11 mouse cellular contexts compared by ENCODE assay signal in genomic region chr10:17549711-17550637, GRCm38 (mm10).
DNase-seq lines count a peak whose midpoint lies in the region; ATAC-seq and TF ChIP-seq lines count a peak whose summit lies in the region.
"Had no signal": no experiment of that assay in that cellular context is flagged by ENCODE, and none has a peak within 500 bp of the region (broad histone marks: within the 10 kb centered on the region; RNA-seq: fewer than 3 reads in every experiment).

No protein-coding gene starts in this region.

- H3K4me3 ChIP-seq in liver, embryonic 11.5 days (ENCODE audit: low read depth, low read length), result no peak overlapping the region
- H3K4me3 ChIP-seq in liver, postnatal 0 days (ENCODE audit: low read depth, low read length), result no peak overlapping the region
- peak overlapping the region in 1 of 2 experiments; percentile 11; a peak in 2 of 4 replicates for H3K4me3 ChIP-seq in MEL (ENCODE audit: control insufficient read depth in 1 of 2, insufficient read depth in 1 of 2, low read depth in 2 of 2, low read length in 2 of 2)
- H3K4me3 ChIP-seq: limb, embryonic 15.5 days had no signal

- H3K36me3 ChIP-seq in liver, embryonic 11.5 days (ENCODE audit: control insufficient read depth, insufficient read depth, low read length), result no peaks in the 10 kb centered on the region
- no peaks in the 10 kb centered on the region for H3K36me3 ChIP-seq in liver, postnatal 0 days (replicated peaks; ENCODE audit: insufficient read depth, low read length)
- peaks cover 0 to 34% of the 10 kb centered on the region in 2 experiments; a peak in 2 of 4 replicates for H3K36me3 ChIP-seq in MEL (ENCODE audit: control insufficient read depth in 1 of 2, insufficient read depth in 2 of 2, low read length in 2 of 2)
- H3K36me3 ChIP-seq: limb, embryonic 15.5 days had no signal

- H3K27me3 ChIP-seq in liver, embryonic 11.5 days (replicated peaks; ENCODE audit: control insufficient read depth, insufficient read depth, low read length), result no peaks in the 10 kb centered on the region
- no peaks in the 10 kb centered on the region for H3K27me3 ChIP-seq in liver, postnatal 0 days (ENCODE audit: insufficient read depth, low read length)
- H3K27me3 ChIP-seq in MEL (ENCODE audit: control insufficient read depth in 1 of 2, insufficient read depth in 2 of 2, low read length in 2 of 2), result no peaks in the 10 kb centered on the region
- H3K27me3 ChIP-seq: limb, embryonic 15.5 days had no signal

- H3K79me2 ChIP-seq in MEL (ENCODE audit: control insufficient read depth, insufficient read depth, low read length, poor library complexity), result no peaks in the 10 kb centered on the region

- no peak for TF ChIP-seq EP300 in liver, postnatal 0 days (IDR thresholded peaks at IDR 0.05; ENCODE audit: low read depth)
- peak; percentile 75 to 87 for TF ChIP-seq EP300 in MEL (IDR thresholded peaks at IDR 0.05; ENCODE audit: low read depth in 1 of 2, low read length in 2 of 2)

- H3K27ac ChIP-seq in liver, embryonic 11.5 days (ENCODE audit: low read depth, low read length), result no peak overlapping the region
- H3K27ac ChIP-seq in liver, postnatal 0 days (ENCODE audit: low read depth), result no peak overlapping the region
- peak overlapping the region; percentile 71 for H3K27ac ChIP-seq in MEL (ENCODE audit: control insufficient read depth, low read depth, low read length)
- H3K27ac ChIP-seq: limb, embryonic 15.5 days; macrophage had no signal

- no peak for TF ChIP-seq CTCF in liver, postnatal 0 days (IDR thresholded peaks at IDR 0.05; ENCODE audit: low read depth)
- TF ChIP-seq CTCF in MEL (IDR thresholded peaks at IDR 0.05 in 2 of 3, conservative IDR thresholded peaks at IDR 0.05 in 1 of 3; ENCODE audit: control insufficient read depth in 1 of 3, insufficient read depth in 1 of 3, low read depth in 2 of 3, low read length in 3 of 3, poor library complexity in 1 of 3, severe bottlenecking in 1 of 3), result no peak

- peaks cover 3% of the 10 kb centered on the region; the same call in 1 of the 2 replicates for H3K4me1 ChIP-seq in liver, embryonic 11.5 days (replicated peaks; ENCODE audit: control insufficient read depth, insufficient read depth, low read length)
- H3K4me1 ChIP-seq in liver, postnatal 0 days (ENCODE audit: insufficient read depth), result no peaks in the 10 kb centered on the region
- peaks cover 13 to 21% of the 10 kb centered on the region in 2 experiments for H3K4me1 ChIP-seq in MEL (ENCODE audit: control insufficient read depth in 1 of 2, insufficient read depth in 2 of 2, low read length in 2 of 2)
- H3K4me1 ChIP-seq: limb, embryonic 15.5 days had no signal

- no peak for TF ChIP-seq RAD21 in MEL (IDR thresholded peaks at IDR 0.05; ENCODE audit: low read depth, low read length)

- ATAC-seq in liver, embryonic 11.5 days (replicated peaks; ENCODE audit: low FRiP score), result peak; percentile 86
- ATAC-seq in liver, postnatal 0 days, result no peak
- ATAC-seq in inflammation-experienced regulatory T-cells, adult 6 months, result peak; percentile 47
- peak; percentile 29 for ATAC-seq in megakaryocyte progenitor cell, adult 5-6 weeks (replicated peaks; ENCODE audit: poor library complexity)

- no peak for TF ChIP-seq POLR2A in MEL (IDR thresholded peaks at IDR 0.05; ENCODE audit: control insufficient read depth in 1 of 2, insufficient read depth in 1 of 2, low read depth in 1 of 2, low read length in 2 of 2, poor library complexity in 1 of 2)

- 73% methylated on average over 6 of the region's 6 CpGs for WGBS in liver, embryonic 11.5 days
- 66% methylated on average over 6 of the region's 6 CpGs for WGBS in liver, postnatal 0 days (ENCODE audit: insufficient replicate concordance)

- H3K4me2 ChIP-seq in liver, embryonic 11.5 days, result no peak overlapping the region
- H3K4me2 ChIP-seq in liver, postnatal 0 days (ENCODE audit: low read depth, low read length), result no peak overlapping the region
- H3K4me2 ChIP-seq: limb, embryonic 15.5 days had no signal

- no peak overlapping the region for H3K9ac ChIP-seq in liver, embryonic 11.5 days (ENCODE audit: low read depth, low read length)
- H3K9ac ChIP-seq in liver, postnatal 0 days (replicated peaks), result no peak overlapping the region
- H3K9ac ChIP-seq in MEL (ENCODE audit: control insufficient read depth, low read depth, low read length, poor library complexity, severe bottlenecking), result 0 out of 2 replicates have a peak overlapping the region, but pooled peaks have one; percentile 22
- H3K9ac ChIP-seq: limb, embryonic 15.5 days had no signal

- H3K9me3 ChIP-seq in liver, embryonic 11.5 days (ENCODE audit: control insufficient read depth, low read length), result no peaks in the 10 kb centered on the region
- H3K9me3 ChIP-seq in liver, postnatal 0 days (ENCODE audit: low read length), result no peaks in the 10 kb centered on the region
- H3K9me3 ChIP-seq in MEL (replicated peaks; ENCODE audit: insufficient read depth, low read length), result no peaks in the 10 kb centered on the region
- H3K9me3 ChIP-seq: limb, embryonic 15.5 days had no signal

- DNase-seq in liver, embryonic 11.5 days (ENCODE audit: low spot score), result no peak
- no peak for DNase-seq in liver, postnatal 0 days
- DNase-seq in MEL (ENCODE audit: low read depth, low spot score), result peak; percentile 74
- no peak for DNase-seq in cerebellum, adult 9-11 months
- no peak for DNase-seq in right cerebral cortex, postnatal 25 days
- DNase-seq in spleen, postnatal 4 days (ENCODE audit: low spot score in 2 of 2), result no peak
- DNase-seq: cerebellum, adult 9-10 months had no signal

TF ChIP-seq in MEL, 35 proteins besides CTCF, POLR2A, EP300 and RAD21:
- TF ChIP-seq MEF2A (IDR thresholded peaks at IDR 0.05; ENCODE audit: extremely low read depth, insufficient replicate concordance, low read depth, low read length, poor library complexity, severe bottlenecking) (no peak), ETS1 (IDR thresholded peaks at IDR 0.05; ENCODE audit: low read depth, low read length) (no peak; the same call in 1 of the 2 replicates), USF1 (IDR thresholded peaks at IDR 0.05; ENCODE audit: low read depth, low read length) (no peak), E2F4 (IDR thresholded peaks at IDR 0.05; ENCODE audit: borderline replicate concordance, low read depth, low read length) (no peak), ZMIZ1 (IDR thresholded peaks at IDR 0.05; ENCODE audit: low read depth, low read length) (no peak), RCOR1 (IDR thresholded peaks at IDR 0.05; ENCODE audit: low read depth, low read length) (0 out of 2 replicates have a peak, but pooled peaks have one; percentile 28), SIN3A (IDR thresholded peaks at IDR 0.05; ENCODE audit: low read length) (peak; percentile 55), TAL1 (IDR thresholded peaks at IDR 0.05; ENCODE audit: low read length) (peak; percentile 54), ELF1 (IDR thresholded peaks at IDR 0.05; ENCODE audit: low read depth, low read length) (no peak), CHD2 (IDR thresholded peaks at IDR 0.05; ENCODE audit: low read length) (no peak), UBTF (IDR thresholded peaks at IDR 0.05; ENCODE audit: borderline replicate concordance, insufficient read depth, low read depth, low read length) (no peak), USF2 (IDR thresholded peaks at IDR 0.05; ENCODE audit: borderline replicate concordance in 1 of 2, insufficient read depth in 1 of 2, low read depth in 1 of 2, low read length in 2 of 2) (no peak), TCF12 (IDR thresholded peaks at IDR 0.05; ENCODE audit: low read depth, low read length) (peak; percentile 46; the same call in 1 of the 2 replicates), MAX (IDR thresholded peaks at IDR 0.05; ENCODE audit: low read length) (no peak), MXI1 (IDR thresholded peaks at IDR 0.05; ENCODE audit: low read depth, low read length) (0 out of 2 replicates have a peak, but pooled peaks have one; percentile 24), JUND (IDR thresholded peaks at IDR 0.05; ENCODE audit: low read depth, low read length) (0 out of 2 replicates have a peak, but pooled peaks have one; percentile 74), ZKSCAN1 (IDR thresholded peaks at IDR 0.05; ENCODE audit: low read depth, low read length) (no peak), POLR2AphosphoS5 (IDR thresholded peaks at IDR 0.05; ENCODE audit: borderline replicate concordance, low read depth, low read length) (no peak), BHLHE40 (IDR thresholded peaks at IDR 0.05; ENCODE audit: borderline replicate concordance, low read depth, low read length) (no peak), KAT2A (conservative IDR thresholded peaks at IDR 0.05; ENCODE audit: low read depth, low read length) (no peak), GATA1 (IDR thresholded peaks at IDR 0.05; ENCODE audit: low read depth, low read length) (peak; percentile 42; the same call in 1 of the 2 replicates), MAFK (IDR thresholded peaks at IDR 0.05; ENCODE audit: borderline replicate concordance, low read depth, low read length) (no peak), NRF1 (IDR thresholded peaks at IDR 0.05; ENCODE audit: insufficient read depth, low read depth, low read length, poor library complexity, severe bottlenecking) (no peak), ZC3H11A (IDR thresholded peaks at IDR 0.05; ENCODE audit: low read depth, low read length) (no peak), NELFE (IDR thresholded peaks at IDR 0.05; ENCODE audit: low read depth, low read length) (no peak)
